Mouse (Mus musculus): ENCODE results near the gene Olfr1219.

The Olfr1219 gene

DNA sequence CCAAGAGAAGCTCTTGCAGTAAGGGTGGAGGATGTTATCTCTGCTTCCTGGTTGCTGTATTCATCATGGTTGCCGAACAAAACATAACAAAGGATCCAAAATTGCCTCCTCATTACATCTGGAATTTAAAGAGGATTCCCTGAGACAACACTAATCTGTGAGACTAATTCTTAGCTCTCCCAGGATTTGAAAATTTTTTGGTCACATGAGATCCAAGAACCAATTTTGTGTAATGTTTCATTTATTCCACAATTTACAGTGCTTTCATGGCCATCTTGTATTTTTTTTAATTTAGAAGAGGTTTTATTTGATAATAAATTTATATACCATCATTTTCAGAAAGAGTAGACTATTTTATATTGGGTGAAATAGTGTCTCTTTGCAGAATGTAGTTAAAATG lies at the start of gene Olfr1219:
Gene Olfr1219, minus strand, starts transcription at position 101 of the 400 bp plus-strand sequence.
- DNase-seq (ENCODE audit: low read depth, low spot score), result no peak

- no peak for DNase-seq (ENCODE audit: low read depth, low spot score)
Measured at GRCm38 (mm10) chr2:89132954-89133353, 49.6 kb upstream of the Olfr1219 start, which contains the start of gene Olfr1222. Gene Olfr1222 (minus strand): TSS chr2:89133054.

DNA sequence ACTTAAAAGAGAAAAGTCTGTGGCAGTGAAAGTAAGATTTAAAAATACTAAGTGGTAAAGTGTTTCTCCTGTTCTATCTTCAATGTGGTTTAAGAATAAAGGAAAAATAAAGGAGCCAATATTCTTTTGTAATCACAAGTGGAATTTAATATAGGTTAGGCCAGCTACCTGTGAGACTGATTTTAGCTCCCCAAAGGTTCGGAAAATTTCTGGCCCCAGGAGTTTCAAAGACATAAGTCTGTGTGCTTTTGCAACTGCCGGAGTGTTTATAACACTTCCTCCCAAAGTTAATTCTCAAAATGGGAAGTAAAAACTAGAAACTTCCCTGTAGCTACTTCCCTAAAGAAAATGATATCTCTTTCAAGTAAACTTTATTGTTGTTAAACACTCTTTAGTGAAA lies 33.9 kb upstream of the Olfr1219 start, which contains the start of gene Olfr1221:
Gene Olfr1221, minus strand, starts transcription at position 101 of the 400 bp plus-strand sequence.
- no peak for DNase-seq (ENCODE audit: low read depth, low spot score)

- DNase-seq (ENCODE audit: low read depth, low spot score), result no peak
Measured at GRCm38 (mm10) chr2:89106735-89107134, 23.4 kb upstream of the Olfr1219 start, which contains the start of gene Olfr1220. Gene Olfr1220 (minus strand): TSS chr2:89106835.

- no peak for DNase-seq (ENCODE audit: low read depth, low spot score)
Measured at GRCm38 (mm10) chr2:89105651-89106050, 22.3 kb upstream of the Olfr1219 start.

DNA sequence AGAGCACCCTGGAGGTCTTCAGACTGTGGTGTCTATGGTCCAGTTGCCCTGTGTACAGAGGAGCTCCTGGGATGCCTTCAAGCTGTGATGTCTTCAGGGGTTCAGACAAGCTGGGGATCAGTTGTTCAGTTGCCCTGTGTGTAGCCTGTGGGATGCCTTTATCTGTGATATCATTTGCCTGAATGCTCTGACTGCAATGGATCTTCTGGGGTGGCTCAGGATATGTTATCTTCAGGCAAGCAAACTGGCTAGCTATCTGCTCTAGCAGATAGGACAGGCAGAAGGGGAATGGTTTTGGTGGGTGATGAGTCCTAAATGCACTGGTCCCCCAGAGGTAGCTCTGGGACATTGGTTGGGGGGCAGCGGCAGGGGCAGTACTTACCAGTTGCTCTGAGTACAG lies 10.5 kb upstream of the Olfr1219 start:
- DNase-seq (ENCODE audit: low read depth, low spot score), result no peak

DNA sequence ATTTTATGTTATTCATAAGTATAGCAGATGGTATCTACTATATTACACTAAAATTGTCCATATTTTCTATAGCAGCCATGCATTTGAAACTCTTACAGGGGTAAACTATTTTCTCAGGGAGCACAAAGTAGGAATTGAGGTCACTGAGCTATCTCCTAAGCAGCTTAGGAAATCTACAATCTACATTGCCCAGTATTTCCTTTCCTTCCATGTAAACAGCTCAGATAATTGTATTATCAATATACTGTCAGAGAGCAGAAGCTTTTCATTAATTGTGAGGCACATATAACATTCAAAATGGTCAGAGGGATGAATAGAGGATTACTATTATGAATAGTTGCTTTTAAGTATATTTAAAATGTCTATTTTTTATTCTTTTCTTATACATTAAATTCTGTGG lies 1.8 kb downstream of the Olfr1219 start:
- no peak for DNase-seq (ENCODE audit: low read depth, low spot score)

DNA sequence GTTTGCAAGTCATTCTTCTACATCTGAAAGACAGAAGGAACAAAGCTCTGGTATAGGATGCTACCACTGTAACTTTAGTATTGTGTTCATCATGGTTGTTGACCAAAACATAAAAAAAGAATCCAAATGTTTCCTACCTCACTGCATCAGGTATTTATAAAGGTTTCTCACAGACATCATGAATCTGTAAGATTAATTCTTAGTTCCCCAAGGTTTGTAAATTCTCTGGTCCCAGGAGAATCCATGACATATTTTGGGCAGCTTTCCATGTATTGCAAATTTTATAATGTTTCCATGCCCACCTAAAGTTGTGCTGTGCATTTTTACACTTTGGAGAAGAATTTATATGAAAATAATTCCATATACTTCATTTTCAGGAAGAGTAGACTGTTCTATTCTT lies 22.2 kb downstream of the Olfr1219 start, which contains the start of gene Olfr1218:
Gene Olfr1218, minus strand, starts transcription at position 101 of the 400 bp plus-strand sequence.
- DNase-seq (ENCODE audit: low read depth, low spot score), result no peak

- no peak for DNase-seq (ENCODE audit: low read depth, low spot score)
Measured at GRCm38 (mm10) chr2:89031965-89032364, 51.3 kb downstream of the Olfr1219 start, which contains the start of gene Olfr1217. Gene Olfr1217 (minus strand): TSS chr2:89032065.
